Mouse (Mus musculus) olfactory bulb, adult 2 months (tissue): ENCODE results near the gene Fbxo33. TPM values are rescaled to one million over a fixed set of nuclear protein-coding genes. Genes with fewer than 3 reads are reported as not detected.

ENCODE experiments used
- H3K27ac ChIP-seq: fragments of 200-500 bp; 2 replicates; pipeline ENCODE4 v1.5.1; 2012; ENCODE audit warnings: low read depth, low read length; ENCODE audit not compliant: insufficient read depth
- H3K4me1 ChIP-seq: fragments of 200-500 bp; 2 replicates; pipeline ENCODE4 v1.6.1; 2012; ENCODE audit warnings: low read length; ENCODE audit not compliant: control insufficient read depth, insufficient read depth
- H3K4me3 ChIP-seq: fragments of 200-500 bp; 2 replicates; pipeline ENCODE4 v1.5.1; 2012; ENCODE audit warnings: mild to moderate bottlenecking, low read depth, low read length, moderate library complexity; ENCODE audit not compliant: insufficient read depth
- CTCF ChIP-seq: fragments of 200-500 bp; IDR thresholded peaks from 2 replicates; pipeline ENCODE4 v1.5.1; 2012; ENCODE audit warnings: low read depth, mild to moderate bottlenecking, low read length, moderate library complexity; ENCODE audit not compliant: insufficient read depth
- POLR2A ChIP-seq: fragments of 200-500 bp; IDR thresholded peaks from 2 replicates; pipeline ENCODE4 v1.6.1; 2012; ENCODE audit warnings: mild to moderate bottlenecking, low read depth, low read length, moderate library complexity; ENCODE audit not compliant: insufficient read depth
- WGBS: fragments of 180-500 bp; shearing (Covaris S2); methylation state at CpG from one replicate; pipeline ENCODE4 v1.1.7; 2018; 5-methylcytosine and 5-hydroxymethylcytosine counted together
- polyA plus RNA-seq: library from polyadenylated mRNA; stranded (reverse); fragments of >200 nt; gene quantifications from 2 replicates; pipeline ENCODE4 v1.2.4, GENCODE M21; 2012; ENCODE audit warnings: low replicate concordance; ENCODE audit not compliant: missing spikeins, insufficient read depth, insufficient read length

The Fbxo33 gene
- polyA plus RNA-seq, 1 experiment = not detected

DNA sequence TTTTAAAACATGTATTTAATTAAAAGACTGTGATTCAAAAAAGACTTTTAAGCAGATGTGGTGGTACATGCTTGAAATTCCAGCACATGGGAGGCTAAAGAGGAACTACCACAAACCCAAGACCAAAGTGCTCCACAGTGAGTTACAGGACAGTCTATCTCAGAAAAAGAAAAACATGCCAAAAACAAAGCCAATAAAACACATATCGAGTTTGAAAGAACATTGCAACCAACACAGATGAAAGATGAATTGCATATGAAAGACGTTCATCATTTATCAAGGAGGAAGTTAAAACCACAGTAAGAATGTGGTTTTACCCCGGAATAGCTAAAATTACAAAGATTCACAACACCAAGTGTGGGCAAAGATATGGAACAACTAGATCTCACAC lies 12.5 kb downstream of the Fbxo33 start:
- WGBS = 83% methylated on average over 3 of the region's 3 CpGs

GRCm38 (mm10) chr12:59206208-59206999 lies 13.1 kb downstream of the Fbxo33 start:
- 90% methylated on average over 4 of the region's 4 CpGs for WGBS
- no peak overlapping the region for H3K27ac ChIP-seq
- TF ChIP-seq POLR2A (no peak), CTCF (no peak)
- H3K4me1 ChIP-seq = no peaks in the 10 kb centered on the region
- no peak overlapping the region for H3K4me3 ChIP-seq

More for the DNA sequence above, 12.5 kb downstream of the Fbxo33 start:
- H3K27ac ChIP-seq = no peak overlapping the region
- no peak overlapping the region for H3K4me3 ChIP-seq
- TF ChIP-seq CTCF = no peak
- no peak for TF ChIP-seq POLR2A
- no peaks in the 10 kb centered on the region for H3K4me1 ChIP-seq

GRCm38 (mm10) chr12:59205571-59205970 lies 14.0 kb downstream of the Fbxo33 start:
- Histone ChIP-seq H3K4me1 (no peaks in the 10 kb centered on the region), H3K4me3 (no peak overlapping the region), H3K27ac (no peak overlapping the region)
- no peak for TF ChIP-seq POLR2A
- no peak for TF ChIP-seq CTCF
- 91% methylated on average over 6 of the region's 6 CpGs for WGBS

- no peaks in the 10 kb centered on the region for H3K4me1 ChIP-seq
- TF ChIP-seq CTCF = no peak
- no peak for TF ChIP-seq POLR2A
- WGBS = 80% methylated on average over 2 of the region's 2 CpGs
- no peak overlapping the region for H3K27ac ChIP-seq
- no peak overlapping the region for H3K4me3 ChIP-seq
Observed at GRCm38 (mm10) chr12:59199361-59199760, 20.2 kb downstream of the Fbxo33 start.

DNA sequence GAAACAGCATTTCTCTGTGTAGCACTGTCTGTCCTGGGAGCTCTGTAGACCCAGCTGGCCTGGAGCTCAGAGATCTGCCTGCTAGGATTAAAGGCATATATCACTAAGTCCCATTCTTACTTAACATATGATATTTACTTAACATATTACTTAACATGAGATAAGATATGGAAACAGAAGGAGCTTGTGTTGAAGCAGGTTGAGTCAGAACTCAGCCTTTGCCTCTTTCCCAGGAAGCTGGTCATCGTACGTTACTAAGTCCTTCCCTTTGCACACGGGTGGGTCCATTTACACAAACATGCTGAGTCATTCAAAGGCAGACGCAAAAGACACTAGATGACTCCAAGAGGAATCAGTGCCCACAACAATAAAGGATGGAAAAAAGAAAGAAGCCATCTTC lies 20.8 kb downstream of the Fbxo33 start:
- H3K27ac ChIP-seq = no peak overlapping the region
- no peaks in the 10 kb centered on the region for H3K4me1 ChIP-seq
- no peak overlapping the region for H3K4me3 ChIP-seq
- WGBS = 71% methylated on average over 4 of the region's 4 CpGs
- TF ChIP-seq CTCF = no peak
- no peak for TF ChIP-seq POLR2A

DNA sequence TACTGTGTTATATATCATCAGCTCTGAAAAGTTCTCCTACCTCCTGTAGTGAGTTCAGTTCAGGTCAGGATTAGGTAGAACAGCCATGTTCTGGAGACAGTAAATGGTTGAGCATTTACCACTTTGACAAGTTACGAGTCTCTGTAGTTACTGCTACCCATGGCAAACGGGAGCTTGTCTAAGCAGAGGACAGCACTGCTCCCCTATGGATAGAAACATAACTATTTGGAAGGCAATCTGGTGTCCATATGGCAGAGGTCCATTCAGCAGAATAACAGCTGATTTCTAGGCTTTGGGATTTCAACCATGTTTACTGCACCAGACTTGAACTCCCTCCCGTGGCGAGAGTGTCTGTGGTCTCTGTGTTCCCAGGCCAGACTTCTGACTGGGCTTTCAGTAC lies 23.6 kb downstream of the Fbxo33 start:
- WGBS = 90% methylated on average over 4 of the region's 4 CpGs
- Histone ChIP-seq H3K27ac (no peak overlapping the region), H3K4me3 (no peak overlapping the region), H3K4me1 (no peaks in the 10 kb centered on the region)
- TF ChIP-seq POLR2A (no peak), CTCF (no peak)

DNA sequence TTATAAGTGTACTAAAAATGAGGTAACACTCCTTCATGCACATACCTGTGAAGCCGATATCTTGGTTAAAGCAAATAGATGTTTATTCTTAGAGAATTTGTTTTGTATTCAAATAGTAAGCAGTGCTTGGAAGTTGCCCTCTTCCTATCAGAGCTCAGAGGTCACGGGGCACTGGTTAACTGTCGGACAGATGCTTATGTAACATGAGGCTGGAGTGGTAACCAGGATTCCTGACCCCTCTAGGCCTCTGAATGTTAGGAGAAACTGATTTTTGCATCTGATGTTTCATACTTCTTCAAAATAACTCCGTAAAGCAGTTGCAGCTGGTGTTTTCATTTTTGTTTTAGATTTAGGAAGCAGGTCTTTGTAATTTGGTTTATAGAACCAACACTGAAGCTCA lies 24.5 kb downstream of the Fbxo33 start:
- Histone ChIP-seq H3K4me3 (no peak overlapping the region), H3K27ac (no peak overlapping the region), H3K4me1 (no peaks in the 10 kb centered on the region)
- TF ChIP-seq POLR2A (no peak), CTCF (no peak)
- WGBS = 87% methylated on average over 4 of the region's 4 CpGs

- Histone ChIP-seq H3K4me1 (no peaks in the 10 kb centered on the region), H3K27ac (no peak overlapping the region), H3K4me3 (no peak overlapping the region)
- no peak for TF ChIP-seq POLR2A
- TF ChIP-seq CTCF = no peak
- 80% methylated on average over 9 of the region's 9 CpGs for WGBS
Observed at GRCm38 (mm10) chr12:59194341-59195003, 25.1 kb downstream of the Fbxo33 start.

DNA sequence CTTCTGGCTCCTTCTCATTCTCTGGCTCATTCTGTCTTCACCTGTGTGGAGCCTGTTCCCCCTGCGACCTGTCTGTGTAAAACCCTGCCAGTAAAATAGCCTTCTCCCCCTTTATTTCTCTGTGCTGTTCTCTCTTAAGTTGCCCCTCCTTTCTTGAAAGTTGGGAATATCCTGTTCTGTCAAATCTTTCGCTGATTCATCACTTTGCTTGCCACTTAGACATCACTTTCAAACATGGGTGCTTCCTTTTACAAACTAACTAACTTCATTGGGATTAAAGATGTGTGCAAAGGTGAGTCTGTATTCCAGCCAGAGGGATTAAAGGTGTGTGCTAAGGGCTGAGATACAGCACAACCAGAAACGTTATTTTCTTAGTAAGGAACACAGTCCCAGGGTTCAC lies 25.9 kb downstream of the Fbxo33 start:
- H3K4me3 ChIP-seq = no peak overlapping the region
- no peak overlapping the region for H3K27ac ChIP-seq
- H3K4me1 ChIP-seq = no peaks in the 10 kb centered on the region
- TF ChIP-seq POLR2A = no peak
- 81% methylated on average over 3 of the region's 3 CpGs for WGBS
